Mouse (Mus musculus) erythroid progenitor cell, adult 5-6 weeks (primary cell): Measurements from ENCODE around the gene Fam83g. TPM values are rescaled to one million over a fixed set of nuclear protein-coding genes. Genes with fewer than 3 reads are reported as not detected.
A peak's percentile ranks its signal among the peaks of the same experiment; 100 is the strongest.
"Not testable (repeated sequence)": the region's sequence is repeated elsewhere in the genome, so short reads cannot be mapped to it uniquely, and the experiment has no call there.

Experiments
- ATAC-seq: replicated peaks from 2 replicates; pipeline ENCODE4 v1.8.0; 2016; ENCODE audit warnings: moderate number of reproducible peaks, mild to moderate bottlenecking, moderate TSS enrichment, inconsistent platforms; ENCODE audit not compliant: poor library complexity, low FRiP score, severe bottlenecking
- total RNA-seq, 2 experiments: library from RNA; stranded (forward) in 1 of 2; stranded (reverse) in 1 of 2; fragments of 150-400 nt in 1 of 2; fragments of 186-747, 209-891 nt in 1 of 2; gene quantifications; 2 replicates each; pipeline versions ENCODE4 v1.2.3 to v1.2.4; 2015 to 2017; ENCODE audit warnings: low replicate concordance in 2 of 2

The Fam83g gene
- total RNA-seq (2015; ENCODE audit: low replicate concordance), result not detected in 2 replicates
- total RNA-seq (2017; ENCODE audit: low replicate concordance), result 0.64 TPM in 1 of 2 replicates, not detected in the other

GRCm38 (mm10) chr11:61683907-61684731, at the start of gene Fam83g:
TSS of gene Fam83g (plus strand) at chr11:61684091.
- peak; percentile 73 for ATAC-seq

DNA sequence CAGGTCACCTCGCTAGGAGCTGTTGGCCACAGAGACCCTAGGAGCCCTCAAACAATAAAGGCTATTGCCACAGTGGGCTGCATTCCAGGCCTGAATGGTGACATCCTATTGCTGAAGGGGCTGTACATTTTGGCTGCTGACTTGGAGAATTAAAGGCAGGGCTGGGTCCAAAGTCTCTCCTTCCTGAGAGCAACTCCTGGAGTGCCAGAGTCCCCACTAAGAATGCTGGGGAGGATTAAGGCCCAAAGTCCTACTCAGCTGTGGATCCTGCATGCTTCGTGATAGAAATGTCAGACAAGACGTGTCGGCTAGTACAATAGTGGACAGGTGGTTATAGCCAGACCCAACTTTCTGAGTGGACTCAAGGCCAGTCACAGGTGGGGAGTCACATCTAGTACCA, 47.6 kb upstream of the Fam83g start:
- ATAC-seq, result not testable (repeated sequence)

DNA sequence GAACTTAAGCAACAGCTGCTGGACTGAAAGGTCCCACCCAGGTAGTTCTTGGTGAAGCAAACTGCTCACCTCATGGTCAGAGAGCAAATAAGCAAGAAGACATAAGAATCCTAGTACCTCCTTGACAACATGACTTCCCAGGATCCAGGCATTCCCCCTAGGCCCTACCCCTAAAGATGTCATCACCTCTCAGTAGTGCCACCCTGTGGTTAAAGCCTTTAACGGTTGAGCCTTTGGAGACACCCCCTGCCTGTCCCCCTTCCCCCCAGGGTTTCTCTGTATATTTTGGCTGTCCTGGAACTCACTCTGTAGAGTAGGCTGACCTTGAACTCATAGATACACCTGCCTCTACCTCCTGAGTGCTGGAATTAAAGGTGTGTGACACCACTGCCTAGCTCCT, 46.5 kb upstream of the Fam83g start:
- ATAC-seq, result no peak

DNA sequence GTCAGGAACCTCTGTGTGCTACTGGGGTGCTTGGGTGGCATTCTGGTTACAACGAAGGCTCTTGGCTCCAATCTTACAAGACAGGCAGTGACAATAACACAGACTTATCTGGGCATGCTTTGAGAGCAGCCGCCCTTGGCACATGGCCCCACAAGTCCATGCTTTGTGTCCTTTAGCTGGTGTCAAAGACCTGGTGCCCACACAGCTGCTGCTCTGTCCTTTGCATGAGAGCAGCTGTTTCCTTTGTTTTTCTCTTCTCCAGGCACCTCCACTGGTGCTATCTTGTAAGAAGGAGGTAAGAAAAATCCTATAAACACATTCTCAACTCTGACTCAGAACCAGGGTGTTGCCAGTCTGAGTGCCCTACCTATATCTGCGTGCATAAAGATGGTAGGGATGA, 46.0 kb upstream of the Fam83g start:
- ATAC-seq, result no peak

GRCm38 (mm10) chr11:61638764-61639536, 44.9 kb upstream of the Fam83g start:
- no peak for ATAC-seq

- ATAC-seq, result no peak
Observed at GRCm38 (mm10) chr11:61639601-61640177, 44.2 kb upstream of the Fam83g start.

DNA sequence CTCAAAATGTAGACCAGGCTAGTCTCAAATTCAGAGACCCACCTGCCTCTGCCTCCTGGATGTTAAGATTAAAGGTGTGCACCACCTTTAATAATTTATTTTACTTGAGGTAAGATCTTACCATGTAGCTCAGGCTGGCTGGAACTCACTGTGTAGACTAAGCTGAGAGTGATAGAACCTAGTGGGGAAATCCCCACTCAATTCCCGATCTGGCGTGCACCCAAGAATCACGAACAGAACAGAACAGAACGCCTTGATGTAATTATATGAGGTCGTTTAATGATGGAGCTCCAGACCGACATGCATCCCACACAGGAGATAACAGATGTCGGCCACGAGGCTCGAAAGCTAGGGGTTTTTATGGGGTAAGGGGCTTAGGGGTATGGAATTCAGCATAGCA, 43.3 kb upstream of the Fam83g start:
- ATAC-seq, result not testable (repeated sequence)

GRCm38 (mm10) chr11:61642106-61642505, 41.8 kb upstream of the Fam83g start:
- ATAC-seq, result no peak

DNA sequence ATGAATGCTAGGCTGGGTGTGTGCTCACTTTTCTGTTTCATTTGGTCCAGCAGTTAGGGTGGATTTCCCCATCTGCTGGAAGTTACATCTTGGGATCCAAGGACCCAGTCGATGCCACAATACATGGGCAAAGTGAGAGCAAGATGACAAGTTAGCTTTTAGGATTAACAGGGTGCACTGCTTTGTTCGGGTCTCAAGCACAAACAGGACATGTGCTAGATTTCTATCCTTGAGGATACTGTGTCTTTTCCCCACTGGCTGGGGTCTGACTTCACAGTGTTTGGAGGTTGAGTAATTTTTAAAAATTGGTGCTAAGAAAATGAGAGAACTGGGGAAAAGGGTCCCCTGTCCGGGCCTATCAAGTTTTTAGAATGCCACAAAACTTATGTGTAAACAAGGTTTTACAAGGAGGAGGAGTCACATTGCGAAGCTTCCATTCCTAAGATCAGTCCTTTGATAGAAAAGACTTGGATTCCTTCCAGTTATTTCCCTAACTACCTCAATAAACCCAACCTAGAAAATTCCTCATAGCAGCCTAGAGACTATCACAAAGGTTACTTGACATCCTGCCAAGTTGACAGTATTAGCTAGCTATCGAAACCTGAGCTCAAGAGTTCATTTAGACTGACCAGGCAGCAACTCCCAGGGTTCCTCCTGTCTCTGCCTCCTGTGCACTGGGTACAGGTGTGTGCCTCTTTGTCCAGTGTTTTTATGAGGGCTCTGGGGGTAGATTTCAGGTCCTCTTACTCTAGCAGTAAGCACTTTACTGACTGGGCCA, 40.5 kb upstream of the Fam83g start:
- ATAC-seq, result no peak

DNA sequence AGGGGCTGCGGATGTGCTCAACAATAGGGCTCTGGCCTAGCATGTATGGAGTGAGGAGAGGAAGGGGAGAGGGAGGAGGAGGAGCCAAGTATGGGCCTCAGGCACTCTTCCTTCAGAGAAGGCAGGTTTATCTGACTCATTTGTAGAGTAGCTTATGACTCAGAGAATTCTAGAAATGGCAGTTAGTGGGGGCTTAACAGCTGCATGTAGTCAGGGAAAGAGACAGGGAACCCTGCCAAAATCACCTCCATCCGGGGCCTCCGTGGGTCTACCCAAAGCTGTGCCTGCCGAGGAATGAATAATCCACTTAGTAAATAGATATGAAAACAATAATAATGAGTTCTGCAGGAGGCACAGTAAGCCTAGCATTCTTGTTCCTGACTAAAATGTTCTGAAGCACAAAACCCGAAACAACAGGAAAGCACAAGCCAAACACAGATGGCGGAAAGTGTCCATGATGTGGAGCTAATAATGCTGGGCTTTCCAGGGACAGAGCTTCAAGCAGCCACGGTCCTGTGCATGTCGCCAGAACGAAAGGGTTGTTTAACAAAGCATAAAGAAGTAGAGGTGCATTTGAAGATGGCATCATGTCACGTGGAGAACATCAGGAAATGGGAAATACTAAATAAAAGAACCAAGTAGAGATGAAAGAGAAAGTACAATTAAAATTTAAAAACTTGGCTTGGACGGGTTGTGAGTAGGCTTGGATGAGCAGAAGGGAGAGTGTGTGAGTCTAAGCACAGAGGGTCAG, 39.1 kb upstream of the Fam83g start:
- ATAC-seq, result no peak

DNA sequence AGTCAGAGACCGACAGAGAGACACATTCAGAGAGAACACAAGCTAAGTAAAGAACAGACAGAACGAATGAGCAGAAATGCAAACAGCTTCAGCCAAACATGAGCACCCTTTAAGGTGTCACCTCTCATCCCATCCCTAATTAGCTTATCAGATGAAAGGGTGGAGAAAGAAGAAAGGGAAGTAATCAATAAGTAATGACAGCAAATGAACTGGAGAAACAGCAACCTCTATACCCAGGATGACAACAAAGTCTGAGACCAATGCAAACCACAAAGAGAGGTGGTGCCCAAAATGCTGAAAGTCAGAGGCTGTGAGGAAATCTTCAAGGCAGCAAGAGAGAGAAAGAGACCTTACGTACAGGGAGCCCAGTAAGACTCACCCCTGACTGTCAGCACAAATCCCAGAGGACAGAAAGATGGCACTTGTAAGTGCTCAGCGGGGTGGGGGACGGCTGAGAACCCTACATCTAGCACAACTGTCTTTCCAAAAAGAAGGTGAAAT, 38.5 kb upstream of the Fam83g start:
- ATAC-seq, result no peak

DNA sequence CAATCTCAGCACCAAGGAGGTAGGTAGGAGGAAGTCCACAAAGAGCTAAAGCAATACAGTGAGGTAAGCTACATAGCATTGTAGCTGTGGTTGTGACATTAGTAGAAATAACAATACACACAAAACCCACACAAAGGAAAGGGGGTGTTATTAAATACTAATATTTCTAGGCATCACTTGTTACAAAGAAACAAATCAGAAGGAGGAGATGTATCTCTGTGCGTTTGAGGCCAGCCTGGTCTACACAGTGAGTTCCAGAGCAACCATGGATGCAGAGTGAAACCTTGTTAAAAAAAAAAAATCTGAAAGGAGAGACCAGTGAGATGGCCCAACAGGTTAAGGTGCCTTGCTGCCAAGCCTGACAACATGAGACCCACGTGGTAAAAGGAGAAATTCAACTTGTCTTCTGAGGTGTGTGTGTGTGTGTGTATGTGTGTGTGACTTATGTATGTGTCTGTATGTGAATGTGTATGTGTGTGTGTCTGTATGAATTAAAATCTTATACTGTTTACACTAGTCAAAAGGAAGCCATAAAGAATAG, 37.3 kb upstream of the Fam83g start:
- no peak for ATAC-seq

- no peak for ATAC-seq
Observed at GRCm38 (mm10) chr11:61647110-61647910, 36.6 kb upstream of the Fam83g start.

DNA sequence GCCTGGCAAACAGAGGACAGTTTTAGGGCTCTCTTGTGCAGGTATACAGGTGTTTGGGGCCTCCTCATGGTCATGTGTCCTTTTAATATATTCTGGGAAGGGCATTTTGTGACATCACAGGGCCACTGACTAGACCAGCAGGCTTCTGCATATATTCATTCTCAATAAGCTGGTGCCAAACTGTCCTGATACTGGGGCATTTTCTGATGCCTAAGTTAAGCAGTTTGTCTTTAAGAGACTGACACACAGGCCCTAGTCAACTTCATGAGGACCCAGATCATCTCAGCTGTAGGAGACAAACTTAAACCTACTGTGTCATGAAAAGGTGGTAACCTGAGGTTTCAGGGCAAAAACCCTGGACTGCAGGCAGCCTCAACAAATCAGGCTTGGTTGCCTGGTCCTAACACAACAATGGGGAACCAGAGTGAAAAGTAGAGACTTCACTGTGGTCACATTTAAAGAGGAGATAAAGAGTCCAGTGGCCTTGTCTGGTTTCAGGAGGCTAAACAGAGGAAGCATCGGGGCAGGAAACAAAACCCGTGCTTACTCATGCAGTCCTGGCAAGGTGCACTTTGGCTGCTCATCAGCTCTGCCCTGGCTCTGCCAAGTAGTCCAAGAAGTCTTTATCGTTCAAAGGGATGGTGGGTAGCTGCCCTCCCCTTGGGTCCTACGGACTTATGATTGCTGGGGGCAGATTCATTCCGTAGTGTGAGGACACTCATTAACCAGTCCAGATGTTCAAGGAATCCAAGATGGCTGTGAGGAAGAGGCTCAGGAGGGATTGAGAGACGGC, 35.7 kb upstream of the Fam83g start:
- ATAC-seq, result no peak

DNA sequence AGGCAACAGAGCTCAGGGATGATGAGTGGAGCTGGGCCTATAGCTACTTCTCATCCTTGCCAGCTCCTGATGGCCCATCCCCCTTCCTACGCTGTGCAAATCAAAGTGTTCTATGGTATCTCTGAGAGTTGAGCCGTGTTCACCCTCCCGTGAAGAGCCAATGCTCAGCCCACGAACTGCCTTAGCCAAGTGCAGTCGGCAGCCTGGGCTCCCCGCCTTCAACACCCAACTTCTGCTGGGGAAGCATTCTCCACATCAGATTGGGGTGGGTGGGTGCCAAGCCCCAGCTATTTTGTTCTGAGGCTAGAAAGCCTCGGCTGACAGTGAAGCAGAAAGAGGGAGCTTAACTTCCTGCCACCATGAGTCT, 35.2 kb upstream of the Fam83g start:
- no peak for ATAC-seq

DNA sequence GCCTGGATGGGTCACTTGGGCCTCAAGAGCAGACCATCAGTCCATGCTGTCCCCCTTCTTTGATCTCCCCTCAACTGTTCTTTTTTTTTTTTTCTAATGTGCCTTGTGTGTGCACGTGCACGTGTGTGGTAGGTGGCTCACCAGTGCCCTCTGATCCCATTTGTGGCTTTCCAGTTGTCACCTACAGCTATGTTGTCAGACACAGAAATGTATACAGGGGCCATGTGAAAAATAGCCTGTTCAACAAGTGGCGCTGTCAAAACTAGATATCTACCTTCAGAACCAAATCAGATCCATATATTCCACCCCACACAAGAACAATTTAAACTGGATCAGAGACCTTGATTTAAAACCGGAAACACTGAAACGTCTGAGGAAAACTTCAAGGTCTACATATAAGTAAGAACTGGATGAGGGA, 34.7 kb upstream of the Fam83g start:
- no peak for ATAC-seq

- ATAC-seq, result no peak
Observed at GRCm38 (mm10) chr11:61649626-61650025, 34.3 kb upstream of the Fam83g start.
